Mouse (Mus musculus) cerebellum, adult 2 months (tissue): Measurements from ENCODE around the gene Churc1. TPM values are rescaled to one million over a fixed set of nuclear protein-coding genes. Genes with fewer than 3 reads are reported as not detected.

Experiments used
- DNase-seq, 2 experiments: peaks; one replicate each; pipeline ENCODE4 v3.0.0; 2021
- H3K27ac ChIP-seq: fragments of 200-500 bp; 2 replicates; pipeline ENCODE4 v1.5.1; 2012; ENCODE audit warnings: low read length, control low read depth, inconsistent platforms; ENCODE audit not compliant: insufficient read depth
- H3K27me3 ChIP-seq: fragments of 200-500 bp; 2 replicates; pipeline ENCODE4 v1.6.1; 2012; ENCODE audit warnings: inconsistent platforms, mild to moderate bottlenecking, low read length, moderate library complexity; ENCODE audit not compliant: control insufficient read depth, insufficient read depth
- H3K4me1 ChIP-seq: fragments of 200-500 bp; 2 replicates; pipeline ENCODE4 v1.6.1; 2011; ENCODE audit warnings: low read length; ENCODE audit not compliant: control insufficient read depth, insufficient read depth
- H3K4me3 ChIP-seq: fragments of 200-500 bp; replicated peaks from 2 replicates; pipeline ENCODE3; 2011; ENCODE audit warnings: mild to moderate bottlenecking, low read depth, low read length, control low read depth; ENCODE audit not compliant: insufficient read depth
- CTCF ChIP-seq: fragments of 200-500 bp; IDR thresholded peaks from 2 replicates; pipeline ENCODE4 v1.5.1; 2011; ENCODE audit warnings: low read depth, mild to moderate bottlenecking, control low read depth, low read length, moderate library complexity, borderline replicate concordance; ENCODE audit not compliant: insufficient read depth
- POLR2A ChIP-seq: fragments of 200-500 bp; IDR thresholded peaks from 2 replicates; pipeline ENCODE4 v1.6.1; 2011; ENCODE audit warnings: low read length, control low read depth, borderline replicate concordance; ENCODE audit not compliant: insufficient read depth
- WGBS: fragments of 180-500 bp; shearing (Covaris S2); methylation state at CpG from one replicate; pipeline ENCODE4 v1.1.7; 2018; 5-methylcytosine and 5-hydroxymethylcytosine counted together
- polyA plus RNA-seq: library from polyadenylated mRNA; depleted of rRNA; stranded (reverse); fragments of >200 nt; gene quantifications from 2 replicates; pipeline ENCODE4 v1.2.3, GENCODE M21; 2012; rRNA removed

Churc1 gene
- polyA plus RNA-seq, result 79.9 and 86.0 TPM in 2 replicates

DNA sequence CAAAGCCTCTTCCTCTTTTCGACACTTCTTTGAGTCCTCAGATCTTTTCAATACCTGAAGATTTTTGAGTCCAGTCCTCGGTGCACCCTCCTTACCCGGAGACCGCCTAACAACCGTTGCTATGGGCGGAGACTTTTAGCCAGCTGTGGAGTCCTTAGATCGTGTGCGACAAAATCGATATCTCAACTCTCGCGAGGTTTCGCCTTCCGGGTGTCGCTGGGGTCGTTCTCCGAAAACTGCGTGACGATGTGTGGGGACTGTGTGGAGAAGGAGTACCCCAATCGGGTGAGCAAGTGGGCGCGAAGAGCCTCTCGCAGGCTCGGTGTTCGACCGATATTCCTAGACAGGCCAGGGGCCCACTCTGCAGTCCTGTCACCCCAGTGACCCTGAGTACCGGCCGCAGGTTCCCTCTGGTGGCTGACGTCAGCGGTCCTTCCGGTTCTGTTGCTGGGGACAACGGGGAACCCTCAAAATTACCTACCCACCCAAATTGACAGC is at the start of gene Churc1, which contains the start of gene Fntb:
Gene Churc1 (plus strand): TSS at position 185 of the 498 bp plus-strand sequence.
Gene Fntb (plus strand): TSS at position 236 of the 498 bp plus-strand sequence.
- peak within 1 kb of the TSS; percentile 76 for H3K4me3 ChIP-seq
- H3K4me1 ChIP-seq, result 0 out of 2 replicates have a peak, but pooled peaks cover 3% of the 10 kb centered on the region
- under 1% methylated on average over 31 of the region's 31 CpGs for WGBS
- peak within 1 kb of the TSS; percentile 32 for H3K27ac ChIP-seq
- H3K27me3 ChIP-seq, result no peaks in the 10 kb centered on the region
- DNase-seq, result peak; percentile 81 to 85
- TF ChIP-seq CTCF (no peak), POLR2A (peak; percentile 53; the same call in 1 of the 2 replicates)

DNA sequence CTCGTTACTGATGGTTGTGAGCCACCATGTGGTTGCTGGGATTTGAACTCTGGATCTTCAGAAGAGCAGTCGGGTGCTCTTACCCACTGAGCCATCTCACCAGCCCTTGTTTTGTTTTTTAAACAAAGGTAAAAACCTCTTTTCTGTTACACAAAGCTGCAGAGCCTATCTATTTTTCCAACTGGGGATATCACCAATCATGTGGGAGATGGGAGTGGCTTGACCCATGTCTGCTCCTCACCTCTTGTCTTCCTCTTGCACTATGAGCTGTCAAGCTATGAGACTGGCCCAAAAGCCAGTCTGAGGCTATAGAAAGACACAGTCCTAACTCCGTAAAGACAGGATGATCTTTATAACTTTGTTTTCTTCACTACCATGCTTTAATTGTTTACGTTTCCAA is 47.0 kb upstream of the Churc1 start:
- H3K4me3 ChIP-seq, result no peak overlapping the region
- no peaks in the 10 kb centered on the region for H3K27me3 ChIP-seq
- TF ChIP-seq CTCF, result no peak
- no peak for TF ChIP-seq POLR2A
- no peak for DNase-seq
- peaks cover 3% of the 10 kb centered on the region; the same call in 1 of the 2 replicates for H3K4me1 ChIP-seq
- 95% methylated on average over 4 of the region's 4 CpGs for WGBS
- H3K27ac ChIP-seq, result no peak overlapping the region

DNA sequence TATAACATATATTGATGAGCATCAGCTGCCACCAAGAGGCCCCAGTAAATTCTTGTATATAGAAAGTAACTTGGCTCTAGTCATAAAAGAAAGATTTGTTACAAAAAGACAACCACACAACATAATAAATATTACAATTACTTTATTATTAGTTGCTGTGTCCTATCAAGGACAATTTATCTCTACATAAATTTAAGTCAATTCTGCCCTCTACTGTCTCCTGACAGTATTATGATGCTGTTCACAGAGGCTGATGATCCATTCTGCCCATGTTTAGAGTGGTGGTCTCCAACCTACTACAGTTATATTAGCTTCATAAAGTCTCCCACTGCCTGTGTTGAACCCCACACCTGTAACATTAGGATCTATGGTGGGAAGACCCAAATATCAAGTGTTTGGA is 44.8 kb upstream of the Churc1 start:
- Histone ChIP-seq H3K4me1 (peaks cover 3% of the 10 kb centered on the region; the same call in 1 of the 2 replicates), H3K27ac (no peak overlapping the region), H3K4me3 (no peak overlapping the region), H3K27me3 (no peaks in the 10 kb centered on the region)
- no peak for DNase-seq
- no peak for TF ChIP-seq POLR2A
- no peak for TF ChIP-seq CTCF

DNA sequence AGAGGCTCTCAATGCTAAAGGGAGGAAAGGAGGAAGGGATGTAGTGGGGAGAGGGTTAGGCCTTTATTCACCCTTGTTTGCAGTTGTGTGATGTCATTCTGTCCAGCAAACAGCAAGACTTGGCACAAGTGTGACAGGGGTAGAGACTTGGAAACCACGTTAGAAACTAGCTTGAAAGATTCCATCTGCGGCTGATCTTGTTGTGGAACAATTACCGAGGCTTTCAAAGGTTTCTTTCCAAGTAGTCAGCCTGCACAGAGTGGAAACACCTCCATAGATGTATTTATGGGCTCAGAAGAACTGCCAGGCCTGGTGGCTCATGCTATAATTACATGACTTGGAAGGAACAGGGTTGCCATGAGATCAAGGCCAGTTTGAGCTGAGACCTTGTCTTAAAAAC is 43.3 kb upstream of the Churc1 start:
- H3K4me1 ChIP-seq, result peaks cover 3% of the 10 kb centered on the region; the same call in 1 of the 2 replicates
- no peak for DNase-seq
- 69% methylated on average over 3 of the region's 3 CpGs for WGBS
- no peaks in the 10 kb centered on the region for H3K27me3 ChIP-seq
- H3K27ac ChIP-seq, result no peak overlapping the region
- H3K4me3 ChIP-seq, result no peak overlapping the region
- TF ChIP-seq POLR2A (no peak), CTCF (no peak)

DNA sequence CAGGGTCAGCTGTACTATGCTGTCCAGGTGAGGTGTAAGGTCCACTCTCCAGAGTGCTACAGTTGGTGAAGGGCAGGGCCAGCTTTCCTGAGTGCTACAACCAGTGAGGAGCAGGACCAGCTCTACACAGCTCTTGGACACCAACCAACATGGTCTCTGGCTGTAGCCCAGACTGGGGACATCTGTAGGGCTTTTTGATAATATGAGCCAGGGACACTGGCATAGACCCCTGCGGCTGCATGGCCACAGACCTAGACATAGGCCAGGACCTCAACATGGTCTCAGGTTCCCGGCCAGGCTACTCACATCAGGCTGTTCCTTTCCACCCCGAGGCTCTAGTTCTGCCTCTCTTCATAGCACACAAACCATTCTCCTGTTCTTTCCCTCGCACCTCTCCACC is 37.4 kb upstream of the Churc1 start:
- 60% methylated on average over 4 of the region's 4 CpGs for WGBS
- no peak overlapping the region for H3K4me3 ChIP-seq
- DNase-seq, result peak in 1 of 2 experiments; percentile 6
- H3K27me3 ChIP-seq, result no peaks in the 10 kb centered on the region
- TF ChIP-seq CTCF (no peak), POLR2A (no peak)
- no peaks in the 10 kb centered on the region for H3K4me1 ChIP-seq
- H3K27ac ChIP-seq, result no peak overlapping the region

DNA sequence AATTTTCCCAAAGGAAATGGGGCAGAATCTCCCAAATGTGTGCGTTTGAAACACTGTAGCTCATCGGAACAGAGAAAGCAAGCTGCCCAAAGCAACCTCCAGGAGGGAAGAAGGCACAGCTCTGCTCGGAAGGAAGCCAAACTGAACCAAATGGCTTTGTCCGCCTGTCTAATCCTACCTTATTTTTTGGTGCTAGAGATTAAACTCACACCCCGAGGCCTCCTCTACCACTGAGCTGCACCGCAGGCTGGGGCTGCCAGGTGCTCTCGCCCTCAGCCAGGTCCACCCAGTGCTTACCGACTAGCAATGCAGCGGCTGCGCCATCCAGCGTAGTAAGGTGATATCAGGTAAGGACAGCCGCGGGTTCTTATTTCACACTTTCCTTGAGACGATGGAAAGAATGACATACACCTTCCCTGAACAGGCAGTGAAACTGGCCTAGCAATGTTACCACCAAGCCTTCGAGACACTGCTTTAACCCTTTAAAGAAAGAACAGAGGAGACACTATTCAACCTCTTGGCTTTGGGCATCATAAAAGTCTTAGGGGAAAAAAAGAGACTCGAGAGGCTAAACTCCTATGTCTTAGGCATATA is 14.4 kb upstream of the Churc1 start:
- TF ChIP-seq CTCF, result no peak
- no peak for TF ChIP-seq POLR2A
- Histone ChIP-seq H3K4me1 (peaks cover 3% of the 10 kb centered on the region; the same call in 1 of the 2 replicates), H3K4me3 (no peak overlapping the region), H3K27ac (no peak overlapping the region), H3K27me3 (no peaks in the 10 kb centered on the region)
- peak; percentile 58 to 71 for DNase-seq
- 59% methylated on average over 16 of the region's 16 CpGs for WGBS

DNA sequence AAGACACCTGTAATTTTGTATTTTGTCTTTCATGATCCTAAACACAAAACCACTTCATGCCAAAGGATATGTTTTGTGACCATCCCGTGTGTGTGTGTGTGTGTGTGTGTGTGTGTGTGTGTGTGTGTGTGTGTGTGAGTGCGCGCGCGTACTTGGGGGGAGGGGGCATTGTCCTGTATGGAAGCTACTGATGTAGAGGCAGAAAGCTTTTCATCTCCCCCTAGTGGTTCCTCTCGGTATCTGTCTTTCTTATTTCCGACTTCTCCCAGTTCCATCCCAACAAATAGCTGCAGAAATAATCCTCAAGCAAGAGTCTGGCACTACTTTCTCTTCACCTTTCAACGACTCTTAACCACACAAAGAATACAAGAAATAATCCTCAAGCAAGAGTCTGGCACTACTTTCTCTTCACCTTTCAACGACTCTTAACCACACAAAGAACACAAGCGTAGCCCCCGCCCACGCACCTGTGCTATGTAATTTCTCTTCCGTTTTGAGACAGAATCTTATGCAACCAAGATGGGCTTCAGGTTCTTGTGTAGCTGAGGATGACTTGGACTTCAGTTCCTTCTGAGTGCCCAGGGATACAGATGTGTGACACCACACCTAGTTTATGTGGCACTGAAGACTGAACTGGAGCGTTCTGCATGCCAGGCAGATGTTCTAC is 12.6 kb upstream of the Churc1 start:
- Histone ChIP-seq H3K27me3 (no peaks in the 10 kb centered on the region), H3K4me1 (peaks cover 3% of the 10 kb centered on the region; the same call in 1 of the 2 replicates), H3K27ac (no peak overlapping the region), H3K4me3 (no peak overlapping the region)
- TF ChIP-seq CTCF (peak; percentile 62; the same call in 1 of the 2 replicates), POLR2A (no peak)
- 45% methylated on average over 14 of the region's 14 CpGs for WGBS
- DNase-seq, result peak; percentile 30 to 77
